Mouse (Mus musculus) lung, postnatal 25 days (tissue): Measurements from ENCODE around the gene Dpp7.

Experiments used
- DNase-seq: peaks from one replicate; pipeline ENCODE4 v3.0.0; 2022; ENCODE audit warnings: low spot score

The Dpp7 gene

GRCm38 (mm10) chr2:25365091-25365761 lies 9.1 kb upstream of the Dpp7 start, which contains the start of gene Uap1l1:
Gene Uap1l1, minus strand, starts transcription at chr2:25365682.
- DNase-seq: peak; percentile 87

- no peak for DNase-seq
Observed at GRCm38 (mm10) chr2:25364761-25365090, 8.6 kb upstream of the Dpp7 start.

- no peak for DNase-seq
Observed at GRCm38 (mm10) chr2:25364313-25364712, 8.2 kb upstream of the Dpp7 start.

GRCm38 (mm10) chr2:25363478-25364178 lies 7.5 kb upstream of the Dpp7 start:
- DNase-seq: peak; percentile 39

- DNase-seq: no peak
Observed at GRCm38 (mm10) chr2:25359848-25360247, 3.7 kb upstream of the Dpp7 start.

GRCm38 (mm10) chr2:25355419-25356066 lies 616 bp downstream of the Dpp7 start:
- no peak for DNase-seq

- DNase-seq: no peak
Observed at GRCm38 (mm10) chr2:25354211-25354610, 1.9 kb downstream of the Dpp7 start.

- DNase-seq: no peak
Observed at GRCm38 (mm10) chr2:25350701-25351100, 5.5 kb downstream of the Dpp7 start.

- DNase-seq: no peak
Observed at GRCm38 (mm10) chr2:25349499-25349898, 6.7 kb downstream of the Dpp7 start.

GRCm38 (mm10) chr2:25348162-25348561 lies 8.0 kb downstream of the Dpp7 start:
- DNase-seq: peak; percentile 17

- no peak for DNase-seq
Observed at GRCm38 (mm10) chr2:25338303-25338702, 17.9 kb downstream of the Dpp7 start.

GRCm38 (mm10) chr2:25333569-25333968 lies 22.6 kb downstream of the Dpp7 start:
- no peak for DNase-seq

- peak; percentile 99 for DNase-seq
Observed at GRCm38 (mm10) chr2:25332286-25333160, 23.6 kb downstream of the Dpp7 start, which contains the start of gene Man1b1. Gene Man1b1, plus strand, starts transcription at chr2:25332338.

GRCm38 (mm10) chr2:25331470-25331869 lies 24.7 kb downstream of the Dpp7 start:
- no peak for DNase-seq

- DNase-seq: no peak
Observed at GRCm38 (mm10) chr2:25328440-25328839, 27.7 kb downstream of the Dpp7 start.

- no peak for DNase-seq
Observed at GRCm38 (mm10) chr2:25326036-25326435, 30.1 kb downstream of the Dpp7 start.

GRCm38 (mm10) chr2:25320084-25320483 lies 36.1 kb downstream of the Dpp7 start:
- no peak for DNase-seq

- DNase-seq: peak; percentile 32
Observed at GRCm38 (mm10) chr2:25318971-25319773, 37.0 kb downstream of the Dpp7 start, which contains the start of gene Grin1. Gene Grin1, minus strand, starts transcription at chr2:25319187.

- no peak for DNase-seq
Observed at GRCm38 (mm10) chr2:25318119-25318966, 37.8 kb downstream of the Dpp7 start.

- DNase-seq: no peak
Observed at GRCm38 (mm10) chr2:25311491-25311891, 44.7 kb downstream of the Dpp7 start.
